Mouse (Mus musculus) ES-E14 (cell line): Measurements from ENCODE around the gene Fut8. TPM values are rescaled to one million over a fixed set of nuclear protein-coding genes. Genes with fewer than 3 reads are reported as not detected.
"Not testable (repeated sequence)": the region's sequence is repeated elsewhere in the genome, so short reads cannot be mapped to it uniquely, and the experiment has no call there.

ENCODE experiments used
- DNase-seq: peaks from one replicate; pipeline ENCODE4 v3.0.0-alpha.2; 2013; ENCODE audit warnings: low read depth, low spot score
- H3K27ac ChIP-seq: 2 replicates; pipeline ENCODE4 v1.5.1; 2012; ENCODE audit warnings: low read depth, mild to moderate bottlenecking, low read length, moderate library complexity, mixed read lengths; ENCODE audit not compliant: poor library complexity, insufficient read depth, severe bottlenecking
- H3K36me3 ChIP-seq: 2 replicates; pipeline ENCODE4 v1.6.1; 2012; ENCODE audit warnings: mild to moderate bottlenecking, low read length, moderate library complexity, mixed read lengths; ENCODE audit not compliant: control insufficient read depth, poor library complexity, insufficient read depth, severe bottlenecking
- H3K4me1 ChIP-seq, 2 experiments: fragments of 150-350 bp in 1 of 2; sonication (generic) in 1 of 2; 2 replicates each; pipeline ENCODE4 v1.6.1; 2012; ENCODE audit warnings: low read length in 2 of 2, mild to moderate bottlenecking in 1 of 2, mixed read lengths in 1 of 2; ENCODE audit not compliant: control insufficient read depth in 2 of 2, insufficient read depth in 2 of 2, poor library complexity in 1 of 2
- H3K4me3 ChIP-seq, 2 experiments: fragments of 150-350 bp in 1 of 2; sonication (generic) in 1 of 2; 2 replicates each; pipeline ENCODE4 v1.5.1; 2012; ENCODE audit warnings: low read length in 2 of 2, low read depth in 1 of 2, mild to moderate bottlenecking in 1 of 2, mixed read lengths in 1 of 2; ENCODE audit not compliant: insufficient read depth in 1 of 2, poor library complexity in 1 of 2, severe bottlenecking in 1 of 2
- H3K9ac ChIP-seq: 2 replicates; pipeline ENCODE4 v1.6.1; 2012; ENCODE audit warnings: low read depth, mild to moderate bottlenecking, low read length, mixed read lengths; ENCODE audit not compliant: poor library complexity, insufficient read depth, severe bottlenecking
- H3K9me3 ChIP-seq: fragments of 150-350 bp; sonication (generic); 2 replicates; pipeline ENCODE4 v1.6.1; 2012; ENCODE audit warnings: low read depth, mild to moderate bottlenecking, low read length; ENCODE audit not compliant: control insufficient read depth, insufficient read depth
- CHD2 ChIP-seq: IDR thresholded peaks from 2 replicates; pipeline ENCODE4 v1.6.1; 2014; ENCODE audit warnings: mild to moderate bottlenecking, low read depth, low read length, inconsistent platforms
- HCFC1 ChIP-seq: IDR thresholded peaks from 2 replicates; pipeline ENCODE4 v1.6.1; 2012; ENCODE audit warnings: low read length, inconsistent platforms, borderline replicate concordance; ENCODE audit not compliant: insufficient read depth
- MAFK ChIP-seq: IDR thresholded peaks from 2 replicates; pipeline ENCODE4 v1.6.1; 2014; ENCODE audit warnings: mild to moderate bottlenecking, low read depth, low read length, inconsistent platforms; ENCODE audit not compliant: insufficient read depth
- ZC3H11A ChIP-seq: IDR thresholded peaks from 2 replicates; pipeline ENCODE4 v1.6.1; 2012; ENCODE audit warnings: low read depth, mild to moderate bottlenecking, inconsistent platforms, low read length, borderline replicate concordance
- ZNF384 ChIP-seq: IDR thresholded peaks from 2 replicates; pipeline ENCODE4 v1.6.1; 2012; ENCODE audit warnings: low read depth, low read length, inconsistent platforms
- in situ Hi-C, 2 experiments: fragments of 600-800 bp; cut with MboI; formaldehyde crosslinking; loops; one replicate each; pipeline ENCODE4 v1.15.1; 2025; ENCODE audit warnings: low sequenced_read_pairs in 2 of 2, inconsistent platforms in 1 of 2; ENCODE audit not compliant: unreplicated experiment in 2 of 2
- total RNA-seq: library from RNA; depleted of rRNA; stranded (reverse); fragments of 300-350 nt; gene quantifications from 2 replicates; pipeline ENCODE4 v1.2.3, GENCODE M21; 2012

Fut8 gene
- total RNA-seq, 1 experiment, result 26.3 TPM

GRCm38 (mm10) chr12:77517691-77518090 lies 279.8 kb downstream of the Fut8 start:
- in situ Hi-C loops, result no loop called here
- Histone ChIP-seq H3K9ac (no peak overlapping the region), H3K4me1 (no peaks in the 10 kb centered on the region), H3K9me3 (no peaks in the 10 kb centered on the region), H3K36me3 (no peaks in the 10 kb centered on the region), H3K4me3 (no peak overlapping the region), H3K27ac (no peak overlapping the region)
- TF ChIP-seq CHD2 (no peak), ZNF384 (no peak), HCFC1 (no peak), MAFK (no peak), ZC3H11A (no peak)
- no peak for DNase-seq

- Histone ChIP-seq H3K9ac (no peak overlapping the region), H3K9me3 (no peaks in the 10 kb centered on the region), H3K4me3 (no peak overlapping the region), H3K36me3 (no peaks in the 10 kb centered on the region), H3K4me1 (no peaks in the 10 kb centered on the region), H3K27ac (no peak overlapping the region)
- in situ Hi-C loops, result no loop called here
- TF ChIP-seq ZC3H11A, result no peak
- TF ChIP-seq MAFK, result no peak
- TF ChIP-seq ZNF384, result no peak
- no peak for TF ChIP-seq CHD2
- TF ChIP-seq HCFC1, result no peak
- DNase-seq, result no peak
Measured at GRCm38 (mm10) chr12:77519534-77520102, 281.7 kb downstream of the Fut8 start.

DNA sequence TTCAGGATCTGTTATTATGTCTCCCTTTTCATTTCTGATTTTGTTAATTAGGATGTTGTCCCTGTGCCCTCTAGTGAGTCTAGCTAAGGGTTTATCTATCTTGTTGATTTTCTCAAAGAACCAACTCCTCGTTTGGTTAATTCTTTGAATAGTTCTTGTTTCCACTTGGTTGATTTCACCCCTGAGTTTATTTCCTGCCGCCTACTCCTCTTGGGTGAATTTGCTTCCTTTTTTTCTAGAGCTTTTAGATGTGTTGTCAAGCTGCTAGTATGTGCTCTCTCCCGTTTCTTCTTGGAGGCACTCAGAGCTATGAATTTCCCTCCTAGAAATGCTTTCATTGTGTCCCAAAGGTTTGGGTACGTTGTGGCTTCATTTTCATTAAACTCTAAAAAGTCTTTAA lies 286.1 kb downstream of the Fut8 start:
- H3K4me1 ChIP-seq, in situ Hi-C loops: not testable (repeated sequence)

More for the DNA sequence above, 286.1 kb downstream of the Fut8 start:
- H3K4me3 ChIP-seq, H3K27ac ChIP-seq, H3K9me3 ChIP-seq, H3K36me3 ChIP-seq, H3K9ac ChIP-seq, DNase-seq: not testable (repeated sequence)
